In the genomic region with DNA sequence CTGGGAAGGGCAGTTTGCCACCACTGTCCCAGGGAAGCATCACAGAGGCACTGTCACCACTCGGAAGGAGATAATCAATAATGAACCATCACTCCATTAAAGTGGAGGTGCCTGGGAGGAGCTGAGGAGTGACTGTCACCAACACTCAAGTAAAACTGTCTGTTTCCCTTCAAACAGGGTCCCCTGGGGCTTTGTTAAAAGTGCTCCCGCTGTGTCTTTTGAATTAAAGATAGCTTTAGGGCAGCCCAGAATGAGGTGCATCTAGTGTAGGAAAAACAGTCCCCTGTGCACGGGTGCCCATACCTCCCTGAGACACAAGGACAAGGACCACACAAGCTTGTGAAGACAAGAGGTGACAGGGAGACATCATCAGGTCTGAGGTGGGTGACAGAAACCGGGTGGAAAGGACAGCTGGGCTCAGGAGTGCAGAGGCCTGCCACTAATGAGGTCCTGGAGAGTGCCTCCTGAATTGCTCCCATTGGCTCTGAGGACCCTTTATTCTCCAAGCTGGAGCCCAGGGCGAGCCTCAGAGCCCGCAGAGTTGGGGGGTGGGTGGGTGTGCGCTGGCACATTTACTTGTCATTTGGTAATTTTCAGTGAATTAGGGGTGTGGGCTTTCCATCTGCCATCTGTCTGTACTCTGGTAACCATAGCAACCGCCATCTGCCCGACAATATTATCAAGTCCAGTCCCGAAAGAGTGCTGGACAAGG, we compare ENCODE assay signal across 13 mouse cellular contexts. TPM values are rescaled to one million over a fixed set of nuclear protein-coding genes. Genes with fewer than 3 reads are reported as not detected.
DNase-seq lines count a peak whose midpoint lies in the region; ATAC-seq and TF ChIP-seq lines count a peak whose summit lies in the region.
"Had no signal": no experiment of that assay in that cellular context is flagged by ENCODE, and none has a peak within 500 bp of the region (broad histone marks: within the 10 kb centered on the region; RNA-seq: fewer than 3 reads in every experiment).

No protein-coding gene starts in this region.

- peak overlapping the region; percentile 58; the same call in 1 of the 2 replicates for H3K4me3 ChIP-seq in embryonic facial prominence, embryonic 10.5 days
- peak overlapping the region; percentile 58 for H3K4me3 ChIP-seq in hindbrain, embryonic 12.5 days
- H3K4me3 ChIP-seq in midbrain, embryonic 15.5 days: peak overlapping the region; percentile 54
- no peak overlapping the region for H3K4me3 ChIP-seq in gastrocnemius, adult 2 months
- H3K4me3 ChIP-seq: heart, adult 2 months; liver, embryonic 13.5 days had no signal

- 7% methylated on average over 10 of the region's 10 CpGs for WGBS in embryonic facial prominence, embryonic 10.5 days
- WGBS in hindbrain, embryonic 12.5 days: 6% methylated on average over 10 of the region's 10 CpGs
- 4% methylated on average over 10 of the region's 10 CpGs for WGBS in midbrain, embryonic 15.5 days

- no peaks in the 10 kb centered on the region for H3K9me3 ChIP-seq in embryonic facial prominence, embryonic 10.5 days
- no peaks in the 10 kb centered on the region for H3K9me3 ChIP-seq in hindbrain, embryonic 12.5 days (replicated peaks)
- H3K9me3 ChIP-seq in midbrain, embryonic 15.5 days: no peaks in the 10 kb centered on the region
- H3K9me3 ChIP-seq: liver, embryonic 13.5 days had no signal

- H3K27ac ChIP-seq in embryonic facial prominence, embryonic 10.5 days (replicated peaks): no peak overlapping the region
- H3K27ac ChIP-seq in hindbrain, embryonic 12.5 days: peak overlapping the region; percentile 92
- H3K27ac ChIP-seq in midbrain, embryonic 15.5 days: peak overlapping the region; percentile 92
- H3K27ac ChIP-seq in gastrocnemius, adult 2 months: no peak overlapping the region
- H3K27ac ChIP-seq: heart, adult 2 months; liver, embryonic 13.5 days had no signal

- intact Hi-C loops in gastrocnemius, adult 2 months (cut with DNase I): no loop called here

- peak; percentile 75 for ATAC-seq in hindbrain, embryonic 12.5 days (ENCODE audit: low FRiP score)
- ATAC-seq in midbrain, embryonic 15.5 days (replicated peaks): peak; percentile 46
- ATAC-seq in erythroblast, adult 5-6 weeks (replicated peaks; ENCODE audit: low FRiP score, poor library complexity, severe bottlenecking): no peak

- H3K4me1 ChIP-seq in embryonic facial prominence, embryonic 10.5 days: peaks cover 67% of the 10 kb centered on the region
- H3K4me1 ChIP-seq in hindbrain, embryonic 12.5 days: peaks cover 59% of the 10 kb centered on the region
- peaks cover 76% of the 10 kb centered on the region for H3K4me1 ChIP-seq in midbrain, embryonic 15.5 days

- H3K27me3 ChIP-seq in embryonic facial prominence, embryonic 10.5 days (replicated peaks; ENCODE audit: low read depth, poor library complexity, severe bottlenecking): peaks cover 77% of the 10 kb centered on the region
- H3K27me3 ChIP-seq in hindbrain, embryonic 12.5 days: peaks cover 50% of the 10 kb centered on the region
- peaks cover 6% of the 10 kb centered on the region; the same call in 1 of the 2 replicates for H3K27me3 ChIP-seq in midbrain, embryonic 15.5 days (replicated peaks)

- peak; percentile 62 for DNase-seq in brain, embryonic 18.5 days (ENCODE audit: low read depth, low spot score)
- peak; percentile 45 for DNase-seq in embryonic facial prominence, embryonic 10.5 days (ENCODE audit: low spot score)
- no peak for DNase-seq in gastrocnemius, adult 2 months
- no peak for DNase-seq in kidney, adult 9 months
- no peak for DNase-seq in frontal cortex, postnatal 14 days (ENCODE audit: low spot score in 2 of 2)
- DNase-seq: heart, adult 2 months; kidney, adult 18-20 months; liver, embryonic 13.5 days; thymus, postnatal 14 days had no signal

- no peaks in the 10 kb centered on the region for H3K36me3 ChIP-seq in embryonic facial prominence, embryonic 10.5 days (replicated peaks)
- H3K36me3 ChIP-seq in hindbrain, embryonic 12.5 days: no peaks in the 10 kb centered on the region
- H3K36me3 ChIP-seq in midbrain, embryonic 15.5 days (replicated peaks): no peaks in the 10 kb centered on the region
- H3K36me3 ChIP-seq: liver, embryonic 13.5 days had no signal

- H3K9ac ChIP-seq in hindbrain, embryonic 12.5 days: peak overlapping the region; percentile 86
- peak overlapping the region; percentile 60 for H3K9ac ChIP-seq in midbrain, embryonic 15.5 days
- H3K9ac ChIP-seq: liver, embryonic 13.5 days had no signal

- no peak for TF ChIP-seq CTCF in gastrocnemius, adult 2 months (IDR thresholded peaks at IDR 0.05)

- H3K4me2 ChIP-seq in hindbrain, embryonic 12.5 days (replicated peaks): peak overlapping the region; percentile 67
- peak overlapping the region; percentile 61 for H3K4me2 ChIP-seq in midbrain, embryonic 15.5 days
- H3K4me2 ChIP-seq: liver, embryonic 13.5 days had no signal

RNA-seq across cellular contexts. Expression of a gene that starts 2.5 kb away (rescaled TPM):
- 3.9 and 5.4 TPM in 2 replicates for polyA plus RNA-seq in embryonic facial prominence, embryonic 10.5 days (2016; fragmentation: Nextera tagmentation; extraction: Ambion mirVana)
- 47.2 and 48.7 TPM in 2 replicates for polyA plus RNA-seq in hindbrain, embryonic 12.5 days (2016; fragmentation: Nextera tagmentation; extraction: Ambion mirVana)
- polyA plus RNA-seq in midbrain, embryonic 15.5 days (2015; fragmentation: Nextera tagmentation; extraction: Ambion mirVana): 57.0 and 65.1 TPM in 2 replicates
- total RNA-seq in gastrocnemius, adult 2 months (2021): not detected
- total RNA-seq in erythroblast, adult 5-6 weeks (2015; ENCODE audit: low replicate concordance): not detected in 2 replicates
- total RNA-seq in erythroblast, adult 5-6 weeks (2017; ENCODE audit: low replicate concordance): not detected in 2 replicates

RNA-seq across cellular contexts. Expression of a gene that starts 24.3 kb away (rescaled TPM):
- 0.09 and 0.21 TPM in 2 replicates for polyA plus RNA-seq in embryonic facial prominence, embryonic 10.5 days (2016; fragmentation: Nextera tagmentation; extraction: Ambion mirVana)
- 0.43 and 0.64 TPM in 2 replicates for polyA plus RNA-seq in hindbrain, embryonic 12.5 days (2016; fragmentation: Nextera tagmentation; extraction: Ambion mirVana)
- 1.0 and 1.1 TPM in 2 replicates for polyA plus RNA-seq in midbrain, embryonic 15.5 days (2015; fragmentation: Nextera tagmentation; extraction: Ambion mirVana)
- total RNA-seq in gastrocnemius, adult 2 months (2021): not detected
- not detected in 2 replicates for total RNA-seq in erythroblast, adult 5-6 weeks (2015; ENCODE audit: low replicate concordance)
- total RNA-seq in erythroblast, adult 5-6 weeks (2017; ENCODE audit: low replicate concordance): not detected in 2 replicates
- total RNA-seq: heart, adult 2 months; layer of hippocampus, postnatal 10 days had no signal

RNA-seq across cellular contexts. Expression of a gene that starts 25.4 kb away (rescaled TPM):
- polyA plus RNA-seq in embryonic facial prominence, embryonic 10.5 days (2016; fragmentation: Nextera tagmentation; extraction: Ambion mirVana): 5.0 and 5.2 TPM in 2 replicates
- polyA plus RNA-seq in hindbrain, embryonic 12.5 days (2016; fragmentation: Nextera tagmentation; extraction: Ambion mirVana): 7.4 and 7.6 TPM in 2 replicates
- polyA plus RNA-seq in midbrain, embryonic 15.5 days (2015; fragmentation: Nextera tagmentation; extraction: Ambion mirVana): 22.5 and 23.3 TPM in 2 replicates
- total RNA-seq in gastrocnemius, adult 2 months (2021): under 1 TPM; 0.23 to 0.95 TPM
- total RNA-seq in erythroblast, adult 5-6 weeks (2015; ENCODE audit: low replicate concordance): 1.3 TPM in 2 replicates
- 1.6 and 2.2 TPM in 2 replicates for total RNA-seq in erythroblast, adult 5-6 weeks (2017; ENCODE audit: low replicate concordance)

Comparison
In these comparisons a context has a peak if more than half of its experiments do, and no peak if none do; other contexts are left out.
1. DNase-seq: peak in brain, embryonic 18.5 days (single experiment) and embryonic facial prominence, embryonic 10.5 days (single experiment); none in gastrocnemius, adult 2 months (single experiment), kidney, adult 9 months (single experiment) and frontal cortex, postnatal 14 days (0 of 2).
2. H3K27ac ChIP-seq: peak in hindbrain, embryonic 12.5 days (single experiment) and midbrain, embryonic 15.5 days (single experiment); none in embryonic facial prominence, embryonic 10.5 days (single experiment) and gastrocnemius, adult 2 months (single experiment).